Mouse (Mus musculus) gastrocnemius, adult 2 months (tissue): ENCODE results near the gene Zfp59. TPM values are rescaled to one million over a fixed set of nuclear protein-coding genes. Genes with fewer than 3 reads are reported as not detected.
"Not testable (repeated sequence)": the region's sequence is repeated elsewhere in the genome, so short reads cannot be mapped to it uniquely, and the experiment has no call there.

Experiments
- DNase-seq: peaks from one replicate; pipeline ENCODE4 v3.0.0; 2022
- H3K27ac ChIP-seq: fragments of 200-600 bp; 2 replicates; pipeline ENCODE4 v1.8.1; 2022; ENCODE audit warnings: mild to moderate bottlenecking
- H3K4me3 ChIP-seq: fragments of 200-600 bp; 2 replicates; pipeline ENCODE4 v1.8.1; 2022; ENCODE audit warnings: mild to moderate bottlenecking, moderate library complexity
- CTCF ChIP-seq: fragments of 200-600 bp; IDR thresholded peaks from 2 replicates; pipeline ENCODE4 v1.8.1; 2022; ENCODE audit warnings: antibody characterized with exemption, mild to moderate bottlenecking, moderate library complexity
- intact Hi-C: fragments of 180-260 bp; cut with DNase I; formaldehyde crosslinking; loops from one replicate; pipeline ENCODE4 v1.15.1; 2025
- long read RNA-seq, 2 experiments: library from polyadenylated mRNA; stranded (forward); transcript quantifications; one replicate each; pipeline ENCODE4 v2.0.0; 2021
- total RNA-seq, 2 experiments: library from RNA; stranded (reverse); gene quantifications; 2 replicates each; pipeline ENCODE4 v1.2.3; 2021

The Zfp59 gene
- total RNA-seq, result 1 to 10 TPM; 2.3 to 2.7 TPM
- long read RNA-seq, experiment 1, partial matches to known transcripts, result 0 of 6 reads
- long read RNA-seq, experiment 1, other reads (novel, unspliced or antisense), result 2 of 6 reads
- long read RNA-seq, experiment 2, partial matches to known transcripts, result 0 of 4 reads
- long read RNA-seq, experiment 2, other reads (novel, unspliced or antisense), result 1 of 4 reads

GRCm38 (mm10) chr7:27838323-27839249, at the start of gene Zfp59:
TSS of gene Zfp59 (plus strand) at chr7:27838607.
- intact Hi-C loops, result loop anchor here (2.0 to 10.0 kb wide), 3 partner anchors 22 to 104 kb away; partner anchors contain the start of genes Zfp60 and Zfp974
- TF ChIP-seq CTCF, result no peak
- DNase-seq, result peak; percentile 90
- H3K4me3 ChIP-seq, result peak within 1 kb of the TSS; percentile 75
- peak within 1 kb of the TSS; percentile 85 for H3K27ac ChIP-seq

GRCm38 (mm10) chr7:27789306-27789705, 49.1 kb upstream of the Zfp59 start:
- Histone ChIP-seq H3K4me3 (no peak overlapping the region), H3K27ac (no peak overlapping the region)
- no peak for TF ChIP-seq CTCF
- intact Hi-C loops, result no loop called here
- DNase-seq, result peak; percentile 23

- intact Hi-C loops, result not testable (repeated sequence)
Observed at GRCm38 (mm10) chr7:27793865-27794264, 44.5 kb upstream of the Zfp59 start.

GRCm38 (mm10) chr7:27794566-27794965, 43.8 kb upstream of the Zfp59 start:
- Histone ChIP-seq H3K4me3 (no peak overlapping the region), H3K27ac (no peak overlapping the region)
- DNase-seq, result no peak
- intact Hi-C loops, result no loop called here
- no peak for TF ChIP-seq CTCF

More at GRCm38 (mm10) chr7:27793865-27794264, 44.5 kb upstream of the Zfp59 start:
- not testable (repeated sequence) for H3K27ac ChIP-seq, H3K4me3 ChIP-seq, DNase-seq

- Histone ChIP-seq H3K27ac (no peak overlapping the region), H3K4me3 (no peak overlapping the region)
- no peak for DNase-seq
- intact Hi-C loops, result no loop called here
- no peak for TF ChIP-seq CTCF
Observed at GRCm38 (mm10) chr7:27797906-27798811, 40.2 kb upstream of the Zfp59 start.

GRCm38 (mm10) chr7:27801137-27801536, 37.3 kb upstream of the Zfp59 start:
- DNase-seq, result no peak
- Histone ChIP-seq H3K27ac (no peak overlapping the region), H3K4me3 (no peak overlapping the region)
- intact Hi-C loops, result loop anchor here (10.0 kb wide), 1 partner anchor 66 kb away; the partner anchor contains the start of gene Zfp60
- TF ChIP-seq CTCF, result peak; percentile 28; the same call in 1 of the 2 replicates

- intact Hi-C loops, result loop anchor here (10.0 kb wide), 1 partner anchor 68 kb away; the partner anchor contains the start of gene Zfp60
- Histone ChIP-seq H3K27ac (no peak overlapping the region), H3K4me3 (no peak overlapping the region)
- no peak for TF ChIP-seq CTCF
- no peak for DNase-seq
Observed at GRCm38 (mm10) chr7:27802986-27803385, 35.4 kb upstream of the Zfp59 start.

GRCm38 (mm10) chr7:27804297-27805030, 33.9 kb upstream of the Zfp59 start:
- intact Hi-C loops, result loop anchor here (10.0 kb wide), 1 partner anchor 70 kb away; the partner anchor contains the start of gene Zfp60
- H3K4me3 ChIP-seq, result peak overlapping the region; percentile 77
- TF ChIP-seq CTCF, result no peak

GRCm38 (mm10) chr7:27806896-27807295, 31.5 kb upstream of the Zfp59 start, which contains the start of gene Zfp626:
TSS of gene Zfp626 (plus strand) at chr7:27807196.
- not testable (repeated sequence) for H3K4me3 ChIP-seq, H3K27ac ChIP-seq, DNase-seq
- intact Hi-C loops, result loop anchor here (10.0 kb wide), 1 partner anchor 72 kb away; the partner anchor contains the start of gene Zfp60

More at GRCm38 (mm10) chr7:27804297-27805030, 33.9 kb upstream of the Zfp59 start:
- DNase-seq, result peak; percentile 83
- H3K27ac ChIP-seq, result peak overlapping the region; percentile 87

GRCm38 (mm10) chr7:27807305-27807704, 31.1 kb upstream of the Zfp59 start:
- intact Hi-C loops, result loop anchor here (10.0 kb wide), 1 partner anchor 73 kb away; the partner anchor contains the start of gene Zfp60
- H3K4me3 ChIP-seq, H3K27ac ChIP-seq, DNase-seq: not testable (repeated sequence)

GRCm38 (mm10) chr7:27818526-27819110, 19.8 kb upstream of the Zfp59 start:
- intact Hi-C loops, result no loop called here
- H3K27ac ChIP-seq, result no peak overlapping the region
- no peak for TF ChIP-seq CTCF
- H3K4me3 ChIP-seq, result no peak overlapping the region
- no peak for DNase-seq
